In genomic region chr3:110133150-110133549, GRCm38 (mm10) we compare ENCODE assay signal across 23 mouse cellular contexts. TPM values are rescaled to one million over a fixed set of nuclear protein-coding genes. Genes with fewer than 3 reads are reported as not detected.
DNase-seq lines count a peak whose midpoint lies in the region; ATAC-seq lines count a peak whose summit lies in the region.
"Had no signal": no experiment of that assay in that cellular context is flagged by ENCODE, and none has a peak within 500 bp of the region (broad histone marks: within the 10 kb centered on the region; RNA-seq: fewer than 3 reads in every experiment).

No protein-coding gene starts in this region.

- intact Hi-C loops in heart, postnatal 10 days (cut with DNase I), result no loop called here

- WGBS in midbrain, embryonic 16.5 days, result 85% methylated on average over 9 of the region's 9 CpGs
- 83% methylated on average over 9 of the region's 9 CpGs for WGBS in midbrain, embryonic 13.5 days
- 84% methylated on average over 9 of the region's 9 CpGs for WGBS in limb, embryonic 10.5 days

- no peaks in the 10 kb centered on the region for H3K27me3 ChIP-seq in midbrain, embryonic 16.5 days (ENCODE audit: control insufficient read depth, insufficient read depth, low read depth, low read length)
- H3K27me3 ChIP-seq in midbrain, embryonic 13.5 days, result no peaks in the 10 kb centered on the region
- no peaks in the 10 kb centered on the region for H3K27me3 ChIP-seq in limb, embryonic 10.5 days (ENCODE audit: low read depth, poor library complexity, severe bottlenecking)
- H3K27me3 ChIP-seq: CH12.LX; embryonic facial prominence, embryonic 12.5 days; forebrain, embryonic 13.5 days; forebrain, embryonic 15.5 days; Patski had no signal

- no peaks in the 10 kb centered on the region for H3K9me3 ChIP-seq in midbrain, embryonic 16.5 days (replicated peaks; ENCODE audit: control insufficient read depth, low read length, poor library complexity, severe bottlenecking)
- H3K9me3 ChIP-seq in midbrain, embryonic 13.5 days, result no peaks in the 10 kb centered on the region
- no peaks in the 10 kb centered on the region for H3K9me3 ChIP-seq in limb, embryonic 10.5 days (replicated peaks)
- H3K9me3 ChIP-seq: embryonic facial prominence, embryonic 10.5 days; embryonic facial prominence, embryonic 12.5 days; forebrain, embryonic 13.5 days; forebrain, embryonic 15.5 days had no signal

- H3K36me3 ChIP-seq in midbrain, embryonic 16.5 days (ENCODE audit: control insufficient read depth, insufficient read depth, low read length), result peaks cover 3% of the 10 kb centered on the region; the same call in 1 of the 2 replicates
- no peaks in the 10 kb centered on the region for H3K36me3 ChIP-seq in midbrain, embryonic 13.5 days
- no peaks in the 10 kb centered on the region for H3K36me3 ChIP-seq in limb, embryonic 10.5 days
- H3K36me3 ChIP-seq: embryonic facial prominence, embryonic 10.5 days; embryonic facial prominence, embryonic 12.5 days; forebrain, embryonic 15.5 days; G1E had no signal

- H3K9ac ChIP-seq in midbrain, embryonic 16.5 days (ENCODE audit: low read depth, low read length), result no peak overlapping the region
- no peak overlapping the region for H3K9ac ChIP-seq in midbrain, embryonic 13.5 days (replicated peaks)
- H3K9ac ChIP-seq: embryonic facial prominence, embryonic 12.5 days; forebrain, embryonic 13.5 days; forebrain, embryonic 15.5 days had no signal

- no peak overlapping the region for H3K4me3 ChIP-seq in midbrain, embryonic 16.5 days (ENCODE audit: low read depth, low read length)
- H3K4me3 ChIP-seq in midbrain, embryonic 13.5 days (replicated peaks), result no peak overlapping the region
- no peak overlapping the region for H3K4me3 ChIP-seq in limb, embryonic 10.5 days
- H3K4me3 ChIP-seq: embryonic facial prominence, embryonic 10.5 days; embryonic facial prominence, embryonic 12.5 days; forebrain, embryonic 13.5 days; forebrain, embryonic 15.5 days had no signal

- ATAC-seq in midbrain, embryonic 16.5 days, result no peak
- ATAC-seq in midbrain, embryonic 13.5 days, result no peak
- ATAC-seq: activated CD4-positive, CD25-positive, alpha-beta regulatory T cell, adult 4 months; CD4-positive, CD25-positive, alpha-beta regulatory T cell, adult 4 months; Patski had no signal

- DNase-seq in heart, adult 11 months, result peak; percentile 57
- DNase-seq in heart, postnatal 10 days, result no peak
- no peak for DNase-seq in limb, embryonic 10.5 days (ENCODE audit: low spot score)
- DNase-seq: adrenal gland, adult 8-10 months; adrenal gland, postnatal 14 days; adrenal gland, postnatal 36 days; B cell, adult 2 months; cerebellum, adult 11-12 months; cerebellum, adult 2 months; cerebellum, adult 9-10 months; cerebellum, postnatal 10 days; cerebellum, postnatal 25 days had no signal

- peak overlapping the region; percentile 9; the same call in 1 of the 2 replicates for H3K4me2 ChIP-seq in midbrain, embryonic 16.5 days (ENCODE audit: low read length)
- H3K4me2 ChIP-seq in midbrain, embryonic 13.5 days (replicated peaks), result no peak overlapping the region
- H3K4me2 ChIP-seq: embryonic facial prominence, embryonic 12.5 days; forebrain, embryonic 13.5 days; forebrain, embryonic 15.5 days had no signal

- H3K4me1 ChIP-seq in midbrain, embryonic 16.5 days (ENCODE audit: control insufficient read depth, insufficient read depth, low read length), result peaks cover 12% of the 10 kb centered on the region
- peaks cover 28% of the 10 kb centered on the region for H3K4me1 ChIP-seq in midbrain, embryonic 13.5 days (replicated peaks)
- 0 out of 2 replicates have a peak, but pooled peaks cover 3% of the 10 kb centered on the region for H3K4me1 ChIP-seq in limb, embryonic 10.5 days

- H3K27ac ChIP-seq in midbrain, embryonic 16.5 days (ENCODE audit: low read length), result 0 out of 2 replicates have a peak overlapping the region, but pooled peaks have one; percentile 25
- H3K27ac ChIP-seq in midbrain, embryonic 13.5 days, result no peak overlapping the region
- no peak overlapping the region for H3K27ac ChIP-seq in limb, embryonic 10.5 days
- H3K27ac ChIP-seq: embryonic facial prominence, embryonic 10.5 days; embryonic facial prominence, embryonic 12.5 days; forebrain, embryonic 13.5 days; forebrain, embryonic 15.5 days had no signal

RNA-seq across cellular contexts. Expression of gene Ntng1, which starts 10.7 kb away (rescaled TPM):
- under 1 TPM; 0.17 to 0.74 TPM for total RNA-seq in heart, postnatal 10 days (2021)
- polyA plus RNA-seq in midbrain, embryonic 16.5 days (2015; fragmentation: Nextera tagmentation; extraction: Ambion mirVana), result 53.8 and 67.7 TPM in 2 replicates
- polyA plus RNA-seq in midbrain, embryonic 13.5 days (2015; fragmentation: Nextera tagmentation; extraction: Ambion mirVana), result 22.4 and 34.3 TPM in 2 replicates
- 0.94 and 1.0 TPM in 2 replicates for polyA plus RNA-seq in limb, embryonic 10.5 days (2016; fragmentation: Nextera tagmentation; extraction: Ambion mirVana)
- total RNA-seq: CH12.LX had no signal
- polyA plus RNA-seq: activated CD4-positive, CD25-positive, alpha-beta regulatory T cell, adult 4 months; CD4-positive, CD25-positive, alpha-beta regulatory T cell, adult 4 months; G1E had no signal

Comparison
In these comparisons a context has a peak if more than half of its experiments do, and no peak if none do; other contexts are left out.
1. RNA of gene Ntng1, which starts 10.7 kb away (polyA plus RNA-seq): 53.8 to 67.7 TPM in midbrain, embryonic 16.5 days and 22.4 to 34.3 TPM in midbrain, embryonic 13.5 days; 0.94 to 1.0 TPM in limb, embryonic 10.5 days; every median in the first group is over 10 times any median in the second.